Mouse (Mus musculus) B cell, adult 2 months (primary cell): ENCODE measurements around the gene AC109138.7.
A peak's percentile ranks its signal among the peaks of the same experiment; 100 is the strongest.

Source experiments
- DNase-seq, 2 experiments: peaks; one replicate each; pipeline ENCODE4 v3.0.0; 2022

The AC109138.7 gene

GRCm38 (mm10) chr19:4214071-4214770, at the start of gene AC109138.7, which contains the start of gene Clcf1:
Gene AC109138.7, plus strand, starts transcription at chr19:4214357.
Gene Clcf1, plus strand, starts transcription at chr19:4214238.
- DNase-seq: peak; percentile 83 to 86

GRCm38 (mm10) chr19:4164721-4165120, 49.4 kb upstream of the AC109138.7 start:
- no peak for DNase-seq

GRCm38 (mm10) chr19:4166678-4167476, 47.3 kb upstream of the AC109138.7 start:
- no peak for DNase-seq

GRCm38 (mm10) chr19:4169378-4169784, 44.8 kb upstream of the AC109138.7 start:
- peak; percentile 99 for DNase-seq

- no peak for DNase-seq
Observed at GRCm38 (mm10) chr19:4169810-4170209, 44.3 kb upstream of the AC109138.7 start.

GRCm38 (mm10) chr19:4170723-4171392, 43.3 kb upstream of the AC109138.7 start:
- peak in 1 of 2 experiments; percentile 51 for DNase-seq

GRCm38 (mm10) chr19:4171393-4172290, 42.5 kb upstream of the AC109138.7 start:
- DNase-seq: peak; percentile 56 to 62

- DNase-seq: no peak
Observed at GRCm38 (mm10) chr19:4172925-4173324, 41.2 kb upstream of the AC109138.7 start.

GRCm38 (mm10) chr19:4175368-4175947, 38.7 kb upstream of the AC109138.7 start, which contains the start of gene Carns1:
Gene Carns1, minus strand, starts transcription at chr19:4175479.
- DNase-seq: no peak

GRCm38 (mm10) chr19:4180411-4180810, 33.7 kb upstream of the AC109138.7 start:
- no peak for DNase-seq

- peak; percentile 87 to 89 for DNase-seq
Observed at GRCm38 (mm10) chr19:4181892-4182291, 32.3 kb upstream of the AC109138.7 start.

GRCm38 (mm10) chr19:4183689-4184088, 30.5 kb upstream of the AC109138.7 start:
- DNase-seq: no peak

GRCm38 (mm10) chr19:4184976-4185975, 28.9 kb upstream of the AC109138.7 start:
- peak; percentile 80 to 82 for DNase-seq

- DNase-seq: no peak
Observed at GRCm38 (mm10) chr19:4187303-4187702, 26.9 kb upstream of the AC109138.7 start.

GRCm38 (mm10) chr19:4189051-4189620, 25.0 kb upstream of the AC109138.7 start:
- DNase-seq: peak in 1 of 2 experiments; percentile 41

GRCm38 (mm10) chr19:4190831-4191334, 23.3 kb upstream of the AC109138.7 start, which contains the start of gene Tbc1d10c:
Gene Tbc1d10c, minus strand, starts transcription at chr19:4191284.
- peak; percentile 86 to 90 for DNase-seq

- DNase-seq: peak; percentile 97
Observed at GRCm38 (mm10) chr19:4191528-4192250, 22.5 kb upstream of the AC109138.7 start, which contains the start of gene Ppp1ca. Gene Ppp1ca, plus strand, starts transcription at chr19:4192065.

- DNase-seq: no peak
Observed at GRCm38 (mm10) chr19:4192251-4192985, 21.7 kb upstream of the AC109138.7 start.
